Comparison of ENCODE assay signal across 8 mouse cellular contexts in the genomic region with DNA sequence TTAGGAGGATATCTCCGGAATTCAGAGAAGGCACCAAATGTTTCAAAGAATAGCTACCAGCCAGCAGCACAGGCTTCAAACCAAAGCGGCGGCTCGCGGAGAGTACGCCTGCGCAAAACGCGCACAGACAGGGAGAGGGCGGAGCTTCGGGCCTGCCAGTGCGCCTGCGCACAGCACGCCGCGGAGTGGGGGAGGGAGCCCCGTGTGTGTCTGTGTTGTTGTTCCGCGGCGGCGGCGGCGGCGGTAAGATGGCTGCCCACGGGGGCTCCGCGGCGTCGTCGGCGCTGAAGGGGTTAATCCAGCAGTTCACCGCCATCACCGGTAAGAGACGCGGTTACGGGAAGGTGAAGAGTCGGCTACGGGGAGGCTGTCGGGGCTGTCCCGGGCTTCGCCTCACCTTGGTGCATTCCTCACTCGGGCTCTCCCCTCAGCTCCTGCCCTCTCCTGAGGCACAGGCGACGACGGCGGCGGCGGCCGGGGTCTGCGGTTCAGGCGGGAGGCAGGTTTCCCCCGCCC. TPM values are rescaled to one million over a fixed set of nuclear protein-coding genes. Genes with fewer than 3 reads are reported as not detected.
DNase-seq lines count a peak whose midpoint lies in the region; ATAC-seq lines count a peak whose summit lies in the region.

Ubxn7 (plus strand) TSS at position 218 of the 516 bp plus-strand sequence.

- H3K4me3 ChIP-seq in hindbrain, embryonic 12.5 days = peak within 1 kb of the TSS; percentile 87

- under 1% methylated on average over 51 of the region's 52 CpGs for WGBS in hindbrain, embryonic 12.5 days

- no peaks in the 10 kb centered on the region for H3K36me3 ChIP-seq in hindbrain, embryonic 12.5 days

- peak; percentile 96 for ATAC-seq in hindbrain, embryonic 12.5 days (ENCODE audit: low FRiP score)

- H3K27me3 ChIP-seq in hindbrain, embryonic 12.5 days = no peaks in the 10 kb centered on the region

- H3K4me1 ChIP-seq in hindbrain, embryonic 12.5 days = peaks cover 13% of the 10 kb centered on the region

- no peaks in the 10 kb centered on the region for H3K9me3 ChIP-seq in hindbrain, embryonic 12.5 days (replicated peaks)

- DNase-seq in NIH3T3 (ENCODE audit: low read depth) = peak; percentile 99
- DNase-seq in cerebellum, postnatal 10 days = peak; percentile 99
- DNase-seq in frontal cortex, postnatal 10 days (ENCODE audit: low spot score in 2 of 2) = peak; percentile 94 to 97
- peak; percentile 97 for DNase-seq in layer of hippocampus, postnatal 14 days (ENCODE audit: low spot score in 2 of 2)
- DNase-seq in lung, postnatal 14 days = peak; percentile 99
- DNase-seq in retina, adult 2 months (ENCODE audit: low read depth, low spot score) = peak; percentile 90
- peak; percentile 98 to 99 for DNase-seq in thymus, postnatal 36 days

- peak within 1 kb of the TSS; percentile 96 for H3K27ac ChIP-seq in hindbrain, embryonic 12.5 days

- H3K9ac ChIP-seq in hindbrain, embryonic 12.5 days = peak within 1 kb of the TSS; percentile 96

- peak within 1 kb of the TSS; percentile 60 for H3K4me2 ChIP-seq in hindbrain, embryonic 12.5 days (replicated peaks)

RNA-seq across cellular contexts. Expression of gene Ubxn7, which starts in this region (rescaled TPM):
- 31.6 and 34.0 TPM in 2 replicates for polyA plus RNA-seq in hindbrain, embryonic 12.5 days (2016; fragmentation: Nextera tagmentation; extraction: Ambion mirVana)
- 10 to 100 TPM; 57.1 to 59.4 TPM for total RNA-seq in layer of hippocampus, postnatal 14 days (2021)

Comparison
In these comparisons a context has a peak if more than half of its experiments do, and no peak if none do; other contexts are left out.
1. Peak in every context shown above with its lines: DNase-seq, ATAC-seq, H3K4me3 ChIP-seq and H3K27ac ChIP-seq.